Mouse (Mus musculus) forebrain, embryonic 10.5 days (tissue): ENCODE data around the gene Hs3st3b1. TPM values are rescaled to one million over a fixed set of nuclear protein-coding genes. Genes with fewer than 3 reads are reported as not detected.

Experiments
- DNase-seq: peaks from one replicate; pipeline ENCODE4 v3.0.0-alpha.2; 2017; ENCODE audit warnings: low spot score; ENCODE audit errors: extremely low spot score
- H3K27ac ChIP-seq: fragments of 300-500 bp; sonication (generic); 2 replicates; pipeline ENCODE4 v1.5.1; 2016; ENCODE audit warnings: mild to moderate bottlenecking
- H3K27me3 ChIP-seq: fragments of 300-500 bp; sonication (generic); 2 replicates; pipeline ENCODE4 v1.6.1; 2016; ENCODE audit warnings: mild to moderate bottlenecking; ENCODE audit not compliant: poor library complexity, severe bottlenecking
- H3K36me3 ChIP-seq: fragments of 300-500 bp; sonication (generic); replicated peaks from 2 replicates; pipeline ENCODE4 v1.6.1; 2016; ENCODE audit warnings: mild to moderate bottlenecking, moderate library complexity
- H3K4me1 ChIP-seq: fragments of 300-500 bp; sonication (generic); 2 replicates; pipeline ENCODE4 v1.6.1; 2016
- H3K4me3 ChIP-seq: fragments of 300-500 bp; sonication (generic); 2 replicates; pipeline ENCODE4 v1.5.1; 2016; ENCODE audit warnings: mild to moderate bottlenecking, moderate library complexity
- H3K9me3 ChIP-seq: fragments of 300-500 bp; sonication (generic); 2 replicates; pipeline ENCODE4 v1.6.1; 2016; ENCODE audit warnings: mild to moderate bottlenecking, moderate library complexity
- WGBS: fragments of 180-500 bp; shearing (Covaris S2); methylation state at CpG from one replicate; pipeline ENCODE4 v1.1.7; 2016; 5-methylcytosine and 5-hydroxymethylcytosine counted together
- polyA plus RNA-seq: library from polyadenylated mRNA; unstranded; fragments of >200 nt; fragmentation: Nextera tagmentation; extraction: Ambion mirVana; gene quantifications from 2 replicates; pipeline ENCODE4 v1.2.1, GENCODE M21; 2016

Gene Hs3st3b1
- polyA plus RNA-seq, result 4.8 and 5.7 TPM in 2 replicates

DNA sequence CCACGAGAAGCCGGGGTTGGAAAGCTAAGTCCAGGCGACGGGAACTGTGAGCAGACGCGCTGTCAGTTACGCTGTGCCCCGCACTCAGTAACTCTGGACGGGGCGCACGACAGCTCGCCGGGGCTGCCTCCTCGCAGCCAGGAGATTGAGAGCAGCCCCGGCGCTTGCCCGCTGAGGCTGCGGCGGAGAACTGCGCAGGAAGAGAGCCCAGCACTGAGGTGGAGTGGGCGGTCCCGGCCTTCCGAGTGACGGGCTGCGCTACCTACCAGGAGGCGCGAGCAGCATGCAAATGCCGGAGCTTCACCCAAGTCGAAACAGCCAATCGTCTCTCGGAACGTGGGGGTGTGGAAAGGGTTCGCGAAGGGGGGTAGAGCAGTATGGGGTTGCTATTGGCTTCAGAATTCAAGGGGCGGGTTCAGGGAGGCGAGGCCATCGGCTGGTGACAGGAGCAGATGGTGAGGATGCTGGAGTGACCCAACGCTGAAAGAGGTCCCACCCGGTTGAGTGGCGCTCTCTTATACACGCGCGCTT lies at the start of gene Hs3st3b1:
Hs3st3b1 (minus strand) TSS at position 200 of the 531 bp plus-strand sequence.
- H3K27me3 ChIP-seq, result peaks cover 100% of the 10 kb centered on the region
- H3K9me3 ChIP-seq, result peaks cover 3% of the 10 kb centered on the region; the same call in 1 of the 2 replicates
- peak; percentile 95 for DNase-seq
- peak within 1 kb of the TSS; percentile 81 for H3K27ac ChIP-seq
- H3K4me1 ChIP-seq, result peaks cover 88% of the 10 kb centered on the region
- no peaks in the 10 kb centered on the region for H3K36me3 ChIP-seq
- peak within 1 kb of the TSS; percentile 69 for H3K4me3 ChIP-seq
- 0% methylated on average over 43 of the region's 43 CpGs for WGBS

DNA sequence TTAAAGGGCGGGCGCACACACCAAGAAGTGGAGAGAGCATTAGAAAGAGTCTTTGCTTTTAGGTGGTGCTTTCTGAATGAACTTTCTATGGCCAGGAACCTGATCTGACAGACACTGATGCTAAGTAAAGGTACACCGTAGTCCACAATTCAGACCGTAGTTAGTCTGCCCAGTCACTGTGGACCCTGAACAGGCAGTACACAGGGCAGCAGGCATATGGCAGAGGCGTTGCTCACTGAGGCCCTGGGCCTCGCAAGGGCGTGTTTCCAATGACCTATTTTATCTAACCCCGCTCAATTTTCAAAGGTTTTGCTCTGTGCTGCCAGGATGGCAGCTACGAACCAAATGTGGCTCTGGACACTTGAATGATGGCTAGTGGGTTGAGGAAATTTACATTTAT lies 49.4 kb upstream of the Hs3st3b1 start:
- peaks cover 32% of the 10 kb centered on the region for H3K4me1 ChIP-seq
- no peak overlapping the region for H3K27ac ChIP-seq
- no peak overlapping the region for H3K4me3 ChIP-seq
- H3K36me3 ChIP-seq, result peaks cover 36% of the 10 kb centered on the region
- H3K27me3 ChIP-seq, result 0 out of 2 replicates have a peak, but pooled peaks cover 5% of the 10 kb centered on the region
- DNase-seq, result no peak
- WGBS, result 95% methylated on average over 9 of the region's 9 CpGs
- H3K9me3 ChIP-seq, result no peaks in the 10 kb centered on the region

DNA sequence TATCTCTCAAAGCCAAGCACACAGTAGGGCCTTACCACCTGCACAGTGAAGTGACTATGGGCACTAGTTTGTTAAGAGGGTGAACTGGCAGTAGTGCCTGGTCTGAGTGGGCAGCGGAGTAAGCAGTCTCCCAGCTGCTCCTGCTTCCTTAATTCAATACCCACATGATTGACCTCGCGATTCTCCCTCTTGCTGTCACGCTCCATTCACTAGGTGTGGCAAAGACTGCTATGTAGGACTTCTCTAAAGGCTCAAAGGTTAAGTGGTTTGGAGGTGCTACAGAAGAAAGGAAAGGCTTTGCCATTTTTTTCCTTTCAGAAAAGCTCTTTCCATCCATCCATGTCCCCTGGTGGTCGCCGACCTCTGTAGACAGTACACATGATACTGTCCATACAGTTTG lies 48.7 kb upstream of the Hs3st3b1 start:
- Histone ChIP-seq H3K4me3 (no peak overlapping the region), H3K4me1 (peaks cover 30% of the 10 kb centered on the region), H3K27me3 (0 out of 2 replicates have a peak, but pooled peaks cover 5% of the 10 kb centered on the region), H3K27ac (no peak overlapping the region), H3K9me3 (no peaks in the 10 kb centered on the region), H3K36me3 (peaks cover 30% of the 10 kb centered on the region)
- DNase-seq, result no peak
- WGBS, result 94% methylated on average over 6 of the region's 6 CpGs

DNA sequence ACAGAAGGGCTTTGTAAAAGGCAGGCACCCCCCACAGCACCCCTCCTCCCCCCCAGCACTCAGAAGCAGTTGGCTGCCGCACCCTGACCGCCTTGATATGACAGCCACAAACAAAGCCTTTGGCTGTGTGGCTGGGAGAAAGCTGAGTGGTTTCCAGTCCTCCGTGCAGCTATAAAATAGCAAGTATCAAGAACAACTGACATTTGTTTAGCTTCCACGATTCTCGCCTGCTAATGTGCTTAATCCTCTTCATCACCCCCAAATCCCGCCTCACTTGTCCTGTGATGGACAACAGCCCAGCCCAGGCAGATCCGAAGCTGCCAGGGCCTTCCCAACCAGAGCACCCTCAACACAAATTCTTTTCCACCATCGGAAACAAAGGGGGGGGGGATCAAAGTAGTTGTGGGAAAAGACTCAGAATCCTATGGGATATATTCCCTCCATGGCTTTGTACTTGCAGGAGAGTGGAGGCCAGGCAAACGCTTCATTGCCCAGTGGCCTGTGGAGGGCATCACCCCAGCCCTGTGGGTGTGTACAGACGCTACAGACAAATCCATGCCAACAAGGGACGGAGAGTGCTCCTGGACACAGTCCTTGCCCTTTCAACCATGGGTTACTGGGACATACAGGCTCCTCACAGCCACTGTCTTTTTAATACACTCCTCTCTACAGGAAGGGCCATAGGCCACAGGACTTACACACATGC lies 47.3 kb upstream of the Hs3st3b1 start:
- Histone ChIP-seq H3K4me3 (no peak overlapping the region), H3K9me3 (no peaks in the 10 kb centered on the region), H3K27ac (peak overlapping the region; percentile 48), H3K27me3 (0 out of 2 replicates have a peak, but pooled peaks cover 5% of the 10 kb centered on the region), H3K4me1 (peaks cover 21% of the 10 kb centered on the region), H3K36me3 (peaks cover 24% of the 10 kb centered on the region)
- WGBS, result 30% methylated on average over 11 of the region's 11 CpGs
- DNase-seq, result no peak

DNA sequence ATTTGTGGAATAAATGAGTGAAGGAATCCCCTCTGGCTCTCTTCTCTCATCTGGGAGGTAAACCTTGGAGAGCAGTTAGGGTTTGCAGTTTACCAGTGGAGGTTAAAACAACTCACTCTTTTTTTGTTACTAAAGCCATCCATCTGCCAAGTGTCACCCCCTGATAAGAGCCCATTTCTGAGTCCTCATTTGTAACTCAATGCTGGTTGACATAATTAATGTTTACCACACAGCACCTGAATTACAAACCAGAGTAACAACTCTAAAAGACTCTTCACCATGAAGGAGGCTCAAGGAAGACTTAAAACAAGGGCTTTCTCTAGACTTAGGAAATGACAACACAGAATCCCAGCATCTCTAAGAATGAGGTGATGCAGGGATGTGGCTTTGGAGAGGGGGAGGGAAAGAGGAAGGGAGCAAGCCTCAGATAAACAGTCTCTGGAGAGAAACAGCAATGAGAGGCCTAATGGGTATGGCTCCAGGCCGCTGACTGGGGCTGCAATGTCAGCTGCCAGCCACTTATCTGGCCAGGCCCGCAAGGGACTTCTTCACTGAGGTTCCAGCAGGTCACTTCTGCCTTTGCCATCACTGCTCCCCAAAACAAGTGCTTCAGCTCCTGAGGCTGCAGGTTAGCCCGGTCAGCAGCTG lies 46.4 kb upstream of the Hs3st3b1 start:
- Histone ChIP-seq H3K36me3 (peaks cover 26% of the 10 kb centered on the region), H3K9me3 (no peaks in the 10 kb centered on the region), H3K4me1 (peaks cover 21% of the 10 kb centered on the region), H3K4me3 (no peak overlapping the region), H3K27ac (peak overlapping the region; percentile 48), H3K27me3 (0 out of 2 replicates have a peak, but pooled peaks cover 5% of the 10 kb centered on the region)
- WGBS, result 64% methylated on average over 3 of the region's 3 CpGs
- no peak for DNase-seq

DNA sequence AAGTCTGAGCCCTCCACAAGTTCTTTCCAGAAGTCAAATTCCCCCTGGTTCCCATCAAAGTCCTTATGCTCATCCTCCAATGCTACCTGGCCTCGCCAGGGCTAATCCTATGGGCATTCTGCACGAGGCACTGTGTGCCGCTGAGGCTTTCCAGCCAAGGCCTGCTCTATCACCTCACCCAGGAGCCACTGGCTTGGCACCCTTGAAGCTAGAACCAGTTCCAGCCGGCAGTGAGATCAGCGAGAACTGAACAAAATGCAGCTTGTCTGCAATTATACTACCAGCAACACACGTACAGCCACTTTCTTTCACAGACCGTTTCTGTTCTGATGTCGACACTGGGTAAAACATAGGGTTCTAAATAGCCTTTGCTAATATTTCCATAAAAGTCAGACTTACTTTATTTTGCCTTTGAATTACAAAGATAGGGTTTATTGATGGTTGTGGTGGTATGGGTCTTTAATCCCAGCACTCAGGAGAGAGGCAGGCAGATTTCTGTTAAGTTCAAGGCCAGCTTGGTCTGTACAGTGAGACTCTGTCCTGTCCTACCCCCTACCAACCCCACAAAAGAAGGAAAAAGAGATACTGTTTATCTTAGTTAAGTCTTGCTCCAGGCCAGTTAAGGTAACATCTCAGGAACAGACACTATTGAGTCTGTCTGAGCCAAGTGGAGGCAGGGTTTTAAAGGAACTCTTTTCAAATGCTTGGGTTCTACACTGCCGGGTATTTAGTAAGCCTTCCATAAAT lies 45.7 kb upstream of the Hs3st3b1 start:
- DNase-seq, result no peak
- Histone ChIP-seq H3K27me3 (0 out of 2 replicates have a peak, but pooled peaks cover 5% of the 10 kb centered on the region), H3K27ac (peak overlapping the region; percentile 27; the same call in 1 of the 2 replicates), H3K9me3 (no peaks in the 10 kb centered on the region), H3K36me3 (peaks cover 26% of the 10 kb centered on the region), H3K4me1 (peaks cover 21% of the 10 kb centered on the region), H3K4me3 (no peak overlapping the region)
- WGBS, result 90% methylated on average over 9 of the region's 9 CpGs

DNA sequence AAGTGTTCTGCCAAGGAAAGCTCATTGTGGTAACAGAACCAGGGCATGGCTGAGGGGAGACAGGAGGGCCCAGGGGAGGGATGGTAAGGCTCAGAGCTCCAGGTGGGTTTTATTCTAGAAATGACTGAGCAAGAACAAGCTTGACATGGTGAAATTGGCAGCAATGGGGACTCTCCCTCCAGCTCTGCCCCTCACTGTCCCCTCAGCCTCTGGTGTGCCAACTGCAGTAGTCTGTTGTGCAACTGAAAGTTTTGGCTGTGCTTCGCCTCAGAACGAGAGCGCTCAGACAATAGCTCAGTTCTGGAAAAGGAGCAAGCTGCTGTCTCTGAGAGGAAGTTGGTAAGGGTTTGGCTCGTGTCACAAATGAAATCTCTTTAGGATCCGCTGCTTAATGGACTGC lies 43.3 kb upstream of the Hs3st3b1 start:
- no peak for DNase-seq
- Histone ChIP-seq H3K4me1 (peaks cover 21% of the 10 kb centered on the region), H3K36me3 (peaks cover 15% of the 10 kb centered on the region), H3K27ac (no peak overlapping the region), H3K27me3 (0 out of 2 replicates have a peak, but pooled peaks cover 5% of the 10 kb centered on the region), H3K4me3 (no peak overlapping the region), H3K9me3 (no peaks in the 10 kb centered on the region)
- WGBS, result 84% methylated on average over 5 of the region's 5 CpGs

DNA sequence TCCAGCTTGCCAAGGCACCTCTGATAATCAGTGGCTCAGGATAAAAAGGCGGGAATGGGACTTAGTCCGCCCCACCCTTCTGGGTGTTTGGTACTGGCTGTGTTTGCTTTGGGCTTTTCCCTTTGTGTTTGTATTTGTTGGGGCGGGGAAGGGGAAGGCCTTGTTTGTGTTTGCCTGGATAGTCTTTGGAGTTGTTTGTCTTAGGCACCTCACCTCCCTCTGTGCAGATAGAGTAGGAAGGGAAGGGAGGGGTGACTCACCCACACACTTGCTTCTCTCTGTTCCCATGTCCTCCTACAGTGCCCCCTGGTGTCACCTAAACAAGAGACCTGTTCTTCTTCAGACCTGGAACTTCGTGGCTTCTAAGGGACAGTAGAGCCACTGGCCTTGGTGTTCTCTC lies 35.1 kb upstream of the Hs3st3b1 start:
- peaks cover 68% of the 10 kb centered on the region for H3K27me3 ChIP-seq
- no peak for DNase-seq
- H3K27ac ChIP-seq, result peak overlapping the region; percentile 37; the same call in 1 of the 2 replicates
- H3K9me3 ChIP-seq, result no peaks in the 10 kb centered on the region
- no peaks in the 10 kb centered on the region for H3K36me3 ChIP-seq
- H3K4me3 ChIP-seq, result no peak overlapping the region
- H3K4me1 ChIP-seq, result peaks cover 27% of the 10 kb centered on the region
- WGBS, result 40% methylated on average over 4 of the region's 4 CpGs

DNA sequence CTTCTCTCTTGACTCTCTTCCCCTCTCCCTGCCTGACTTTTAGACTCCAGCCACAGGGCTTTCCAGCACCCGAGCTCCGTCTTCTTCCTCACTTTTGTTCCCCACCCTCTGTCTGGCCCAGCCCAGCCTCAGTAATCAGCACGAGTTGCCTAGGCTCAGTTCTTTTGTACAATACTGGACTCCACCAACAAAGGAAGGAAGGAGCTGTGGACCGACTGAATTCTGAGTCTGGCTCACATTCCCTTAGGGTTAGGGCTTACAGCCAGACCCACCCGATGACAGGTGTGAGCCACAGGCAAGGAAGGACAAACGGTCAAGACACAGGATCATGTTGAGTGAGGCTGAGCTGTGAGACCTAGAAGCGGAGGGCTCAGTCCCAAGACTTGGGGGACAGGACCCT lies 34.7 kb upstream of the Hs3st3b1 start:
- Histone ChIP-seq H3K9me3 (no peaks in the 10 kb centered on the region), H3K36me3 (no peaks in the 10 kb centered on the region), H3K27me3 (peaks cover 72% of the 10 kb centered on the region), H3K4me3 (no peak overlapping the region), H3K4me1 (peaks cover 31% of the 10 kb centered on the region), H3K27ac (peak overlapping the region; percentile 37; the same call in 1 of the 2 replicates)
- DNase-seq, result no peak
- 27% methylated on average over 7 of the region's 7 CpGs for WGBS

DNA sequence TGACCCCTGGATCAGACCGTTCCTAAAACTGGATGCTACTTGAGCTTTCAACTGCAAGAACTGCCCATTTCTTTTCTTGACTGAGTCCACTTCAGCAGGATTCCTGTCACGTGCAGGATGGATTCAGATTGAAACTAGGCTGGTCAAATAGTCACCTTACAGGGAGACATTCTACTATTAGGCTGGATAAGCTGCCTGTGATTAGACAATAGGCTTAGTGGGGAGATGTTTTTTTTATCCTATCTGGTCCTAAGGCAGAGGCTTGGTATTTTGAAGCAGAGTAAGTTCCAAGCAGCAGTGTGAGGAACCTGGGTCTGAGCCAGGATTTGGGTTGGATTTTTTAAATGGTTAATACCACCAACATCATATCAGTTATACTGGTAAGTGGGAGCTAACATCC lies 31.8 kb upstream of the Hs3st3b1 start:
- H3K27ac ChIP-seq, result no peak overlapping the region
- peaks cover 97% of the 10 kb centered on the region for H3K27me3 ChIP-seq
- 81% methylated on average over 2 of the region's 2 CpGs for WGBS
- peaks cover 36% of the 10 kb centered on the region for H3K4me1 ChIP-seq
- no peak for DNase-seq
- no peaks in the 10 kb centered on the region for H3K9me3 ChIP-seq
- no peak overlapping the region for H3K4me3 ChIP-seq
- H3K36me3 ChIP-seq, result no peaks in the 10 kb centered on the region

DNA sequence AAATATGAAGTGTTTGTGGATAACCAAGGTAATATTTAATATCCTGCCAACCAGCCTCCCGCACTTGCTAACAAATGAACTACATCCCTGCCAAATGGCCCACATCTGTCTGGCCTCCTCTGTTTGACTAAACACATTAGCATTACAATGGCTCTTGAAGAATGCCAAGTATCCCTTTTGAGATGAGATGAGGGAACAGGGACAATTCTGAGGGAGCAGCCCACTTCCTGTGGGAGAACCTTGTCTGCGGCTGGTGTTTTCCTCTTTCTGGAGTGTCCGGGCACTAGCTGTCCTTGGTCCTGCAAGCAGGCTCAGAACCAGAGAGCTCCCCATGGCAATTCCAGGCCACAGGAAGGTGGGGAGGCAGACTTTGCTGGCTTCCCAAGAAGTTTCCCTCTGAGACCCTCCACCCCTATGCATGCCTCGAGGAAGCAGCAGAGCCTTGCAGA lies 30.7 kb upstream of the Hs3st3b1 start:
- Histone ChIP-seq H3K9me3 (no peaks in the 10 kb centered on the region), H3K27ac (no peak overlapping the region), H3K36me3 (no peaks in the 10 kb centered on the region), H3K27me3 (peaks cover 96% of the 10 kb centered on the region), H3K4me3 (peak overlapping the region; percentile 47; the same call in 1 of the 2 replicates), H3K4me1 (peaks cover 36% of the 10 kb centered on the region)
- no peak for DNase-seq
- 26% methylated on average over 4 of the region's 4 CpGs for WGBS
